Mouse (Mus musculus) CH12.LX (cell line): ENCODE data around the gene Tmem74b. TPM values are rescaled to one million over a fixed set of nuclear protein-coding genes. Genes with fewer than 3 reads are reported as not detected.

ENCODE experiments used
- DNase-seq: peaks from one replicate; pipeline ENCODE4 v3.0.0-alpha.2; 2013; ENCODE audit errors: extremely low read depth
- H3K27ac ChIP-seq: 2 replicates; pipeline ENCODE4 v1.5.1; 2012; ENCODE audit warnings: low read depth, mild to moderate bottlenecking, control low read depth, moderate library complexity; ENCODE audit not compliant: insufficient read depth
- H3K27me3 ChIP-seq: replicated peaks from 2 replicates; pipeline ENCODE3; 2012; ENCODE audit warnings: inconsistent platforms
- H3K36me3 ChIP-seq, 2 experiments: replicated peaks in 1 of 2; 2 replicates each; pipeline versions ENCODE3 to v1.6.1; 2012; ENCODE audit warnings: inconsistent platforms in 1 of 2, low read length in 1 of 2, mild to moderate bottlenecking in 1 of 2, mixed read lengths in 1 of 2, moderate library complexity in 1 of 2; ENCODE audit not compliant: control insufficient read depth in 1 of 2, insufficient read depth in 1 of 2
- H3K4me1 ChIP-seq, 2 experiments: 2 replicates each; pipeline ENCODE4 v1.6.1; 2012; ENCODE audit warnings: inconsistent platforms in 1 of 2, moderate library complexity in 1 of 2; ENCODE audit not compliant: insufficient read depth in 2 of 2, control insufficient read depth in 1 of 2
- H3K4me2 ChIP-seq: 2 replicates; pipeline ENCODE4 v1.6.1; 2012; ENCODE audit warnings: low read depth, mild to moderate bottlenecking, control low read depth; ENCODE audit not compliant: poor library complexity, insufficient read depth, severe bottlenecking
- H3K4me3 ChIP-seq, 3 experiments: fragments of 150-350 bp in 1 of 3; sonication (generic) in 1 of 3; replicated peaks in 1 of 3; 2 replicates each; pipeline versions ENCODE3 to v1.5.1; 2011 to 2012; ENCODE audit warnings: low read depth in 2 of 3, low read length in 2 of 3, mild to moderate bottlenecking in 2 of 3, moderate library complexity in 2 of 3, control low read depth in 1 of 3, improper control_type of control experiment in 1 of 3, inconsistent platforms in 1 of 3, mixed read lengths in 1 of 3; ENCODE audit not compliant: poor library complexity in 1 of 3
- H3K79me2 ChIP-seq: replicated peaks from 2 replicates; pipeline ENCODE4 v1.6.1; 2012; ENCODE audit warnings: mild to moderate bottlenecking, moderate library complexity; ENCODE audit not compliant: control insufficient read depth, poor library complexity, insufficient read depth, severe bottlenecking; ENCODE audit errors: extremely low read depth
- H3K9ac ChIP-seq: 2 replicates; pipeline ENCODE4 v1.6.1; 2012; ENCODE audit warnings: low read depth, mild to moderate bottlenecking, control low read depth, moderate library complexity; ENCODE audit not compliant: insufficient read depth
- H3K9me3 ChIP-seq: replicated peaks from 2 replicates; pipeline ENCODE3; 2012; ENCODE audit warnings: low read length, inconsistent platforms, mixed read lengths
- CHD1 ChIP-seq: IDR thresholded peaks from 2 replicates; pipeline ENCODE4 v1.6.1; 2012; ENCODE audit warnings: low read depth, low read length, improper control_type of control experiment, inconsistent platforms
- CTCF ChIP-seq, 2 experiments: IDR thresholded peaks in 1 of 2; conservative IDR thresholded peaks in 1 of 2; 2 replicates each; pipeline ENCODE4 v1.5.1; 2011 to 2012; ENCODE audit warnings: low read depth in 2 of 2, low read length in 2 of 2, improper control_type of control experiment in 1 of 2, inconsistent platforms in 1 of 2, mild to moderate bottlenecking in 1 of 2, moderate library complexity in 1 of 2
- E2F4 ChIP-seq: IDR thresholded peaks from 2 replicates; pipeline ENCODE4 v1.6.1; 2011; ENCODE audit warnings: low read depth, low read length, improper control_type of control experiment; ENCODE audit not compliant: insufficient replicate concordance
- ELF1 ChIP-seq: IDR thresholded peaks from 2 replicates; pipeline ENCODE4 v1.6.1; 2014; ENCODE audit warnings: low read depth, mild to moderate bottlenecking, inconsistent platforms, low read length, improper control_type of control experiment
- IRF4 ChIP-seq: IDR thresholded peaks from 2 replicates; pipeline ENCODE4 v1.6.1; 2014; ENCODE audit warnings: low read depth, mild to moderate bottlenecking, inconsistent platforms, low read length, improper control_type of control experiment
- MAFK ChIP-seq: IDR thresholded peaks from 2 replicates; pipeline ENCODE4 v1.6.1; 2011; ENCODE audit warnings: low read length, improper control_type of control experiment; ENCODE audit not compliant: insufficient replicate concordance
- MAX ChIP-seq: IDR thresholded peaks from 2 replicates; pipeline ENCODE4 v1.6.1; 2011; ENCODE audit warnings: low read length, improper control_type of control experiment
- MAZ ChIP-seq: IDR thresholded peaks from 2 replicates; pipeline ENCODE4 v1.6.1; 2012; ENCODE audit warnings: low read depth, mild to moderate bottlenecking, inconsistent platforms, low read length, improper control_type of control experiment, moderate library complexity
- MXI1 ChIP-seq: IDR thresholded peaks from 2 replicates; pipeline ENCODE4 v1.6.1; 2011; ENCODE audit warnings: mild to moderate bottlenecking, low read depth, low read length, improper control_type of control experiment
- POLR2AphosphoS2 ChIP-seq: IDR thresholded peaks from 2 replicates; pipeline ENCODE4 v1.6.1; 2011; ENCODE audit warnings: low read depth, low read length, improper control_type of control experiment
- SMC3 ChIP-seq: IDR thresholded peaks from 2 replicates; pipeline ENCODE4 v1.6.1; 2011; ENCODE audit warnings: low read depth, low read length, improper control_type of control experiment
- USF1 ChIP-seq: IDR thresholded peaks from 2 replicates; pipeline ENCODE4 v1.6.1; 2014; ENCODE audit warnings: low read depth, mild to moderate bottlenecking, inconsistent platforms, low read length, improper control_type of control experiment
- USF2 ChIP-seq: conservative IDR thresholded peaks from 2 replicates; pipeline ENCODE4 v1.6.1; 2011; ENCODE audit warnings: low read depth, low read length, improper control_type of control experiment
- ZC3H11A ChIP-seq: IDR thresholded peaks from 2 replicates; pipeline ENCODE4 v1.6.1; 2012; ENCODE audit warnings: low read depth, mild to moderate bottlenecking, inconsistent platforms, low read length, improper control_type of control experiment
- ZKSCAN1 ChIP-seq: IDR thresholded peaks from 2 replicates; pipeline ENCODE4 v1.6.1; 2012; ENCODE audit warnings: low read depth, inconsistent platforms, low read length, improper control_type of control experiment, borderline replicate concordance
- dilution Hi-C: fragments of 300-500 bp; cut with MboI; formaldehyde crosslinking; loops from 2 replicates; pipeline ENCODE4 v1.14.3; 2020; ENCODE audit warnings: low sequenced_read_pairs; ENCODE audit not compliant: extremely low pct_unique_long_range_greater_than_20kb, extremely low pct_ligation_motif_present
- in situ Hi-C: fragments of 300-500 bp; cut with MboI; formaldehyde crosslinking; loops from 3 replicates; pipeline ENCODE4 v1.14.3; 2019; ENCODE audit warnings: low sequenced_read_pairs, low pct_ligation_motif_present, low pct_unique_long_range_greater_than_20kb, mixed read lengths
- polyA plus RNA-seq: library from polyadenylated mRNA; unstranded; fragments of >175 nt; gene quantifications from 2 replicates; pipeline ENCODE4 v1.2.1, GENCODE M21; 2012; ENCODE audit warnings: low read depth; ENCODE audit not compliant: insufficient read length
- total RNA-seq, 2 experiments: library from RNA; depleted of rRNA; stranded (reverse); fragments of 300-350 nt in 1 of 2; fragments of >200 nt in 1 of 2; gene quantifications; 2 replicates each; pipeline ENCODE4 v1.2.3; 2012 to 2014

Gene Tmem74b
- total and polyA plus RNA-seq, 3 experiments, result 0.21 TPM; not detected in 2

DNA sequence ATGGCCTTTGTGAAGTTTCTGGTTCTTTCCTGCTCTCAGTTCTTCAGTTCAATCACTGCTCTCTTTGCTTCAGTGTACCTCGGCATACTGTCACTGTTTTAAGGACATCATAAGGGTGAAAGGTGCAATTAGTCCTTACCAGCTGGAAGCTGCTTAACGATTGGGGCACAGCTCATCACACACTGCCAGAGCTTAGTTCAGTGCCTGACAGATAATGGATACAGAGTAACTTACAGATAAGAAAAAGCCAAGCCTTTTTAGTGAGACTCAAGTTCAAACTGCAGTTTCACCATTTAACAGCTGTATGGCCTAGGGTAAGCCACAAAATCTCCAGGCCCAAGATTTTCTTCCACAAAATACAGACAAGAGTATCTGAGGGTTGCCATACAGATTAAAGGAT lies 22.3 kb downstream of the Tmem74b start:
- no peak overlapping the region for H3K4me3 ChIP-seq
- in situ Hi-C loops, result no loop called here
- TF ChIP-seq MXI1 (no peak), CHD1 (no peak), ZKSCAN1 (no peak), IRF4 (no peak), ZC3H11A (no peak), USF2 (no peak), E2F4 (no peak), MAX (no peak), USF1 (no peak), CTCF (conservative IDR thresholded peaks at IDR 0.05 in 1 of 2, IDR thresholded peaks at IDR 0.05 in 1 of 2; ENCODE audit: low read depth in 2 of 2, low read length in 2 of 2) (no peak), POLR2AphosphoS2 (no peak)
- TF ChIP-seq, all 38 proteins: peak for 0
- Histone ChIP-seq H3K4me2 (no peak overlapping the region), H3K27me3 (no peaks in the 10 kb centered on the region), H3K9me3 (peaks cover 3% of the 10 kb centered on the region), H3K79me2 (no peaks in the 10 kb centered on the region), H3K4me1 (no peaks in the 10 kb centered on the region), H3K36me3 (peaks cover 64 to 90% of the 10 kb centered on the region in 2 experiments), H3K9ac (no peak overlapping the region), H3K27ac (no peak overlapping the region)
- dilution Hi-C loops, result no loop called here
- DNase-seq, result no peak

DNA sequence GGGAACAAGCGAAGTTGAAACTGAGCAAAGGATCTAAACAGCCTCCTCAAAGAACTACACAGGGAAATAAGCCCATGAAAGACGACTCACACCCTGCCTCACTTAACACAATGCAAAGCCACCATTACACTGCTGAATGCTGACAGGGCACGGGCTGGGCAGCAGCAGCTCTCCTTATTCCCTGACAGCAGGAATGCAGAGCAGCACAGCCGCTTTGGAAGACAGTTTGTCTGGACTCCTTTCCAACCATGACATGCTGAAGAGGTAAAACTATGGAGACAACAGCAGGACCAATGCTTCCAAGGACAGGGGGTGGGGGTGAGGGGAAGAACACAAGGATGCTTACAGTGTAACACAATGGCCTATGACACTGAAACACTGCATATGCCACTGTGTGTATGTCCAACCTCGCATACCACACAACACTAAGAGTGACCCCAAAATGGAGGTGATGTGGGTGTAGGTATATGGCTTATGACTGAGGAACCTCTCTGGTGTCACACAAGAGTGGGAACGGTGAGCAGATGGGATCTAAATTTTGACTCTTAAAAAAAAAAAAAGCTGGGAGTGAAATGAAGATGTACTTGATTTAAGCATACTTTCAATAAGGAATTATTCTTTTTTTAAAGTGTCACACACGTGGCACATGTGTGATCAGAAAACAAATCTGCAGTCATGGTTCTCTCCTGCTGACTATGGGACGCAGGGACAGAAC lies 31.5 kb downstream of the Tmem74b start:
- no peaks in the 10 kb centered on the region; a peak in 1 of 4 replicates for H3K4me1 ChIP-seq
- no peaks in the 10 kb centered on the region for H3K27me3 ChIP-seq
- dilution Hi-C loops, result no loop called here
- no peaks in the 10 kb centered on the region for H3K9me3 ChIP-seq
- in situ Hi-C loops, result no loop called here
- no peak overlapping the region for H3K4me2 ChIP-seq
- DNase-seq, result no peak
- H3K36me3 ChIP-seq, result peaks cover 53 to 80% of the 10 kb centered on the region in 2 experiments
- no peak overlapping the region for H3K9ac ChIP-seq
- peaks cover 9% of the 10 kb centered on the region; the same call in 1 of the 2 replicates for H3K79me2 ChIP-seq
- TF ChIP-seq ELF1, result no peak
- no peak for TF ChIP-seq MAZ
- TF ChIP-seq SMC3, result no peak
- no peak for TF ChIP-seq ZC3H11A
- TF ChIP-seq MAFK, result no peak
- no peak overlapping the region for H3K4me3 ChIP-seq
- H3K27ac ChIP-seq, result no peak overlapping the region
